Mouse (Mus musculus) hindbrain, embryonic 10.5 days (tissue): Measurements from ENCODE around the gene Gm49378. TPM values are rescaled to one million over a fixed set of nuclear protein-coding genes. Genes with fewer than 3 reads are reported as not detected.

Experiments
- DNase-seq: peaks from one replicate; pipeline ENCODE4 v3.0.0-alpha.2; 2017; ENCODE audit warnings: low spot score
- H3K27ac ChIP-seq: fragments of 300-500 bp; sonication (generic); 2 replicates; pipeline ENCODE4 v1.5.1; 2016; ENCODE audit warnings: mild to moderate bottlenecking, moderate library complexity
- H3K27me3 ChIP-seq: fragments of 300-500 bp; sonication (generic); 2 replicates; pipeline ENCODE4 v1.6.1; 2016; ENCODE audit warnings: mild to moderate bottlenecking; ENCODE audit not compliant: poor library complexity, insufficient read depth, severe bottlenecking
- H3K36me3 ChIP-seq: fragments of 300-500 bp; sonication (generic); 2 replicates; pipeline ENCODE4 v1.6.1; 2016; ENCODE audit warnings: mild to moderate bottlenecking, moderate library complexity
- H3K4me1 ChIP-seq: fragments of 300-500 bp; sonication (generic); replicated peaks from 2 replicates; pipeline ENCODE4 v1.6.1; 2016; ENCODE audit warnings: mild to moderate bottlenecking
- H3K4me3 ChIP-seq: fragments of 300-500 bp; sonication (generic); 2 replicates; pipeline ENCODE4 v1.5.1; 2016; ENCODE audit warnings: mild to moderate bottlenecking, moderate library complexity
- H3K9me3 ChIP-seq: fragments of 300-500 bp; sonication (generic); 2 replicates; pipeline ENCODE4 v1.6.1; 2016; ENCODE audit warnings: mild to moderate bottlenecking, moderate library complexity
- WGBS: fragments of 180-500 bp; shearing (Covaris S2); methylation state at CpG from one replicate; pipeline ENCODE4 v1.1.7; 2016; 5-methylcytosine and 5-hydroxymethylcytosine counted together
- polyA plus RNA-seq: library from polyadenylated mRNA; unstranded; fragments of >200 nt; fragmentation: Nextera tagmentation; extraction: Ambion mirVana; gene quantifications from 2 replicates; pipeline ENCODE4 v1.2.1, GENCODE M21; 2016

Gm49378 gene
- polyA plus RNA-seq, 1 experiment from 2014 or later, result 0.76 TPM

GRCm38 (mm10) chr14:55649884-55650283 is 12.2 kb upstream of the Gm49378 start, which contains the start of gene Tssk4:
Tssk4 (plus strand) TSS chr14:55650184.
- Histone ChIP-seq H3K4me1 (peaks cover 5% of the 10 kb centered on the region), H3K36me3 (peaks cover 19% of the 10 kb centered on the region), H3K4me3 (no peak within 1 kb of the TSS), H3K27me3 (no peaks in the 10 kb centered on the region), H3K9me3 (no peaks in the 10 kb centered on the region), H3K27ac (no peak within 1 kb of the TSS)
- WGBS, result 88% methylated on average over 2 of the region's 2 CpGs
- no peak for DNase-seq

GRCm38 (mm10) chr14:55644261-55644888 is 6.7 kb upstream of the Gm49378 start:
- Histone ChIP-seq H3K4me3 (peak overlapping the region; percentile 87), H3K27me3 (no peaks in the 10 kb centered on the region), H3K9me3 (no peaks in the 10 kb centered on the region), H3K36me3 (peaks cover 45% of the 10 kb centered on the region), H3K27ac (peak overlapping the region; percentile 99), H3K4me1 (peaks cover 23% of the 10 kb centered on the region)
- DNase-seq, result no peak
- 32% methylated on average over 17 of the region's 17 CpGs for whole genome bisulfite sequencing

DNA sequence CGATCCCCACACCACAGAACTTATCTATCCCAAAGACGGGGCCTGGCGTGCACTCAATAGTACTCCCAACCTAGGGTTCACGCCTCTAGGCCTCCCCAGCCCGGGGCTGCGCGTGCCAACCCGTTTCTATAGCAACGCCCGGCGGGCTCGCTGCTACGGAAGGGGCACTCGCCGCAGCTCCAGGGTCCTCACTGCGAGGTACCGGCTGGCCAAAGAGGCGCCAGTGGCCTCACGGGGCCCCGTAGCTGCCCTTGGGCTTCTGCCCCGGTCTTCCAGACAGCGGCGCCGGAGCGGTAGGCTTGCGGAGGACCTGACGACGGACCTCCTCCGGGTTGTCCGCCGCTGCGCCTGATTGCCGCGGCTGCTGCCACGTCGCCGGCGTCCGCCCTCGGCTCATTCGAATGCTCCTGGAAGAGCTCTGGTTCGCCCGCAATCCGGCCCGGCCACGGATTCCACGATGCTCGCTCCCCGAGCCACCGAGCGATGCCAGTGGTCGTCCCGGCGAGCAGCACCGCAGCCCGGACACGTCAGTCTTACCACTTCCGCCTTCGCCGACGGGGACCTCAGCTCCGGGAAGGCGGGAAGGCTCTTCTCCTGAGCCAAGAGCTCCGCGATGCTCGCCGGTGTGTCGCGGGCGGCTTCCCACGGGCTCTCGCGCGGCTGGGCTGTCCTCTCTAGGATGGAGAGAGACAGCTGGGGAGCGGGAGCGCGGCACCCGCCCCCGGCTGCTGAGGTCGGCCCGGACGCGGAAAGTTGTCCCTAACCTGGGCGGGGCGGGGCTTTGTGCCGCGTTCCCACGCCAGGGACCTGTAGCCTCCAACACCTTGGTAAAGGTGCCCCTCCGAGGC is 5.6 kb upstream of the Gm49378 start, which contains the start of gene Tm9sf1:
Gene Tm9sf1 (minus strand): TSS at position 747 of the 848 bp plus-strand sequence.
- no peaks in the 10 kb centered on the region for H3K9me3 ChIP-seq
- peak within 1 kb of the TSS; percentile 99 for H3K27ac ChIP-seq
- DNase-seq, result peak; percentile 91
- under 1% methylated on average over 89 of the region's 89 CpGs for WGBS
- H3K4me3 ChIP-seq, result peak within 1 kb of the TSS; percentile 87
- H3K4me1 ChIP-seq, result peaks cover 23% of the 10 kb centered on the region
- H3K27me3 ChIP-seq, result no peaks in the 10 kb centered on the region
- H3K36me3 ChIP-seq, result peaks cover 55% of the 10 kb centered on the region

GRCm38 (mm10) chr14:55642679-55643059 is 5.0 kb upstream of the Gm49378 start:
- H3K36me3 ChIP-seq, result peaks cover 61% of the 10 kb centered on the region
- no peaks in the 10 kb centered on the region for H3K9me3 ChIP-seq
- peaks cover 23% of the 10 kb centered on the region for H3K4me1 ChIP-seq
- 19% methylated on average over 8 of the region's 8 CpGs for WGBS
- H3K4me3 ChIP-seq, result peak overlapping the region; percentile 87
- no peak for DNase-seq
- H3K27ac ChIP-seq, result peak overlapping the region; percentile 99
- no peaks in the 10 kb centered on the region for H3K27me3 ChIP-seq

- no peaks in the 10 kb centered on the region for H3K9me3 ChIP-seq
- no peak overlapping the region for H3K4me3 ChIP-seq
- H3K36me3 ChIP-seq, result peaks cover 62% of the 10 kb centered on the region
- H3K27me3 ChIP-seq, result no peaks in the 10 kb centered on the region
- no peak for DNase-seq
- H3K27ac ChIP-seq, result no peak overlapping the region
- 96% methylated on average over 13 of the region's 13 CpGs for WGBS
- H3K4me1 ChIP-seq, result peaks cover 25% of the 10 kb centered on the region
These were observed 3.6 kb upstream of the Gm49378 start for GRCm38 (mm10) chr14:55641291-55641690.

DNA sequence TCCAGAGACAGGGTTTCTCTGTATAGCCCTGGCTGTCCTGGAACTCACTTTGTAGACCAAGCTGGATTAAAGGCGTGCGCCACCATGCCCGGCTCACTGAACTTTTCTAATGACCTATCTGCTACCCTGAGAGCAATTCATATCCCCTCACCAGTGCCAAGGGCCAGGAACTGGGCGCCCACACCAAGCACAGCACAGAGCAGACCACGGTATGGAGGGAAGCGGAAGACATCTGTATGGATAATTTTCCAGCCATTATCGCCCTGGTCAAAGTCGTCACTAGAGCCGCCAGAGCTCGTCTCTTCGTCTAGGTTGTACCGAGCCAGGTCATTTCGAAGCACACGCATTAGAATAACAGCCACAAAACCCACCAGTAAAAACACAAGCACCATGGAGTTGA is 3.1 kb upstream of the Gm49378 start:
- no peak overlapping the region for H3K4me3 ChIP-seq
- peaks cover 29% of the 10 kb centered on the region for H3K4me1 ChIP-seq
- H3K27ac ChIP-seq, result no peak overlapping the region
- no peaks in the 10 kb centered on the region for H3K27me3 ChIP-seq
- no peaks in the 10 kb centered on the region for H3K9me3 ChIP-seq
- no peak for DNase-seq
- peaks cover 61% of the 10 kb centered on the region for H3K36me3 ChIP-seq
- WGBS, result 96% methylated on average over 14 of the region's 14 CpGs

GRCm38 (mm10) chr14:55635523-55636007 is 2.1 kb downstream of the Gm49378 start, which contains the start of gene Ipo4:
Ipo4 (minus strand) TSS chr14:55635957.
- Histone ChIP-seq H3K4me3 (peak within 1 kb of the TSS; percentile 69), H3K9me3 (no peaks in the 10 kb centered on the region), H3K27ac (peak within 1 kb of the TSS; percentile 84), H3K36me3 (peaks cover 84% of the 10 kb centered on the region), H3K27me3 (no peaks in the 10 kb centered on the region), H3K4me1 (peaks cover 23% of the 10 kb centered on the region)
- 3% methylated on average over 33 of the region's 33 CpGs for WGBS
- DNase-seq, result peak; percentile 91

GRCm38 (mm10) chr14:55634874-55635522 is 2.7 kb downstream of the Gm49378 start:
- no peak for DNase-seq
- peaks cover 23% of the 10 kb centered on the region for H3K4me1 ChIP-seq
- H3K27me3 ChIP-seq, result no peaks in the 10 kb centered on the region
- H3K9me3 ChIP-seq, result no peaks in the 10 kb centered on the region
- H3K4me3 ChIP-seq, result peak overlapping the region; percentile 69
- 4% methylated on average over 23 of the region's 23 CpGs for WGBS
- peaks cover 84% of the 10 kb centered on the region for H3K36me3 ChIP-seq
- H3K27ac ChIP-seq, result peak overlapping the region; percentile 84

GRCm38 (mm10) chr14:55629312-55629711 is 8.4 kb downstream of the Gm49378 start:
- peak; percentile 20 for DNase-seq
- Histone ChIP-seq H3K4me1 (0 out of 2 replicates have a peak, but pooled peaks cover 3% of the 10 kb centered on the region), H3K36me3 (peaks cover 100% of the 10 kb centered on the region), H3K27me3 (no peaks in the 10 kb centered on the region), H3K27ac (no peak overlapping the region), H3K4me3 (no peak overlapping the region), H3K9me3 (no peaks in the 10 kb centered on the region)
- WGBS, result 61% methylated on average over 5 of the region's 5 CpGs

GRCm38 (mm10) chr14:55628077-55628827 is 9.4 kb downstream of the Gm49378 start:
- Histone ChIP-seq H3K27me3 (no peaks in the 10 kb centered on the region), H3K36me3 (peaks cover 97% of the 10 kb centered on the region), H3K4me3 (no peak overlapping the region), H3K9me3 (no peaks in the 10 kb centered on the region), H3K4me1 (no peaks in the 10 kb centered on the region), H3K27ac (no peak overlapping the region)
- 95% methylated on average over 27 of the region's 27 CpGs for WGBS
- DNase-seq, result no peak

DNA sequence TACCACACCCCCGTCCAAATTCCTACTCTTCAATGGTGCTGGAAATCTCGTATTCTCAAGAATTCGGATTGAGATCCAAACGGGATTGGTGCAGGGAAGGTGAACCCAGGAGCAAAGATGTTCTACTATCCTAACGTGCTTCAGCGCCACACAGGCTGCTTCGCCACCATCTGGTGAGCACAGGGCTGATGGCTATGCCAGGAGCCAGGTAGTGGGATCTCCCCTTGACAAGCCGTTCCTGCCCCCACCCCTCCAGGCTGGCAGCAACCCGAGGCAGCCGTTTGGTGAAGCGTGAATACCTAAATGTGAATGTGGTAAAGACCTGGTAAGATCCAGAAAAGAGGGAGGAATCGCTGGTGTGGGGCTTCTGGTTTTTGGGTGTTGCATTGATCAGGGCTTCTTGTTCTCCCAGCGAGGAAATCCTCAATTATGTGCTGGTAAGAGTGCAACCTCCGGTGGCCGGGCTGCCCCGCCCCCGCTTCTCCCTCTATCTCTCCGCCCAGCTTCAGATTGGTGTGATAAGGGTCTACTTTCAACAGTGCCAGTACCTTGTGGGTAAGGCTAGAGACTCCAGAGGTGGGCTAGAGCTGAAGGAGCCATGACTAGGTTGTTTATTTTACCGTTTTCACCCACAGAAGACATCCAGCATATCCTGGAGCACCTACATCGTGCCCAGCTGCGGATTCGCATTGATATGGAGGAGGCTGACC is 19.1 kb downstream of the Gm49378 start:
- Histone ChIP-seq H3K27me3 (peaks cover 14% of the 10 kb centered on the region; the same call in 1 of the 2 replicates), H3K9me3 (no peaks in the 10 kb centered on the region), H3K4me3 (peak overlapping the region; percentile 37), H3K36me3 (peaks cover 1% of the 10 kb centered on the region), H3K27ac (peak overlapping the region; percentile 35; the same call in 1 of the 2 replicates), H3K4me1 (peaks cover 17% of the 10 kb centered on the region)
- WGBS, result 47% methylated on average over 22 of the region's 22 CpGs
- no peak for DNase-seq
